Mouse (Mus musculus) stomach, postnatal 0 days (tissue): ENCODE data around the gene Slc25a11. TPM values are rescaled to one million over a fixed set of nuclear protein-coding genes. Genes with fewer than 3 reads are reported as not detected.

Experiments
- ATAC-seq: fragments of 200-750 bp; cut with Nextera tagmentation; 2 replicates; pipeline ENCODE4 v1.8.0; 2017; ENCODE audit not compliant: low FRiP score, low TSS enrichment
- DNase-seq: peaks from one replicate; pipeline ENCODE4 v3.0.0-alpha.2; 2016; ENCODE audit warnings: low spot score
- H3K27ac ChIP-seq: fragments of 300-500 bp; sonication (generic); replicated peaks from 2 replicates; pipeline ENCODE4 v1.5.1; 2014; ENCODE audit warnings: mild to moderate bottlenecking, control low read depth
- H3K27me3 ChIP-seq: fragments of 300-500 bp; sonication (generic); 2 replicates; pipeline ENCODE4 v1.6.1; 2014; ENCODE audit warnings: low read length; ENCODE audit not compliant: control insufficient read depth, insufficient read depth
- H3K36me3 ChIP-seq: fragments of 300-500 bp; sonication (generic); 2 replicates; pipeline ENCODE4 v1.6.1; 2014; ENCODE audit warnings: low read length, mixed read lengths; ENCODE audit not compliant: control insufficient read depth, insufficient read depth
- H3K4me1 ChIP-seq: fragments of 300-500 bp; sonication (generic); replicated peaks from 2 replicates; pipeline ENCODE4 v1.6.1; 2014; ENCODE audit warnings: antibody characterized with exemption; ENCODE audit not compliant: control insufficient read depth, insufficient read depth
- H3K4me2 ChIP-seq: fragments of 300-500 bp; sonication (generic); replicated peaks from 2 replicates; pipeline ENCODE4 v1.6.1; 2014; ENCODE audit warnings: low read depth, mild to moderate bottlenecking, control low read depth, moderate library complexity
- H3K4me3 ChIP-seq: fragments of 300-500 bp; sonication (generic); 2 replicates; pipeline ENCODE4 v1.5.1; 2014; ENCODE audit warnings: low read depth, low read length, control low read depth
- H3K9ac ChIP-seq: fragments of 300-500 bp; sonication (generic); 2 replicates; pipeline ENCODE4 v1.6.1; 2014; ENCODE audit warnings: mild to moderate bottlenecking, low read length, control low read depth, mixed read lengths
- H3K9me3 ChIP-seq: fragments of 300-500 bp; sonication (generic); 2 replicates; pipeline ENCODE4 v1.6.1; 2016; ENCODE audit warnings: low read length; ENCODE audit not compliant: control insufficient read depth
- CTCF ChIP-seq: IDR thresholded peaks from 2 replicates; pipeline ENCODE4 v1.5.1; 2016; ENCODE audit warnings: antibody characterized with exemption, low read depth, mild to moderate bottlenecking, moderate library complexity
- EP300 ChIP-seq: optimal IDR thresholded peaks from 2 replicates; pipeline ENCODE3; 2016; ENCODE audit warnings: antibody characterized with exemption
- WGBS: fragments of 180-500 bp; shearing (Covaris S2); extraction: QIAGEN DNeasy Blood & Tissue Kit; methylation state at CpG from one replicate; pipeline ENCODE4 v1.1.7; 2014; 5-methylcytosine and 5-hydroxymethylcytosine counted together
- polyA plus RNA-seq: library from polyadenylated mRNA; unstranded; fragments of >200 nt; fragmentation: Nextera tagmentation; extraction: Ambion mirVana; gene quantifications from 2 replicates; pipeline ENCODE4 v1.2.1, GENCODE M21; 2015

Slc25a11 gene
- polyA plus RNA-seq, 1 experiment from 2014 or later = 120 TPM

DNA sequence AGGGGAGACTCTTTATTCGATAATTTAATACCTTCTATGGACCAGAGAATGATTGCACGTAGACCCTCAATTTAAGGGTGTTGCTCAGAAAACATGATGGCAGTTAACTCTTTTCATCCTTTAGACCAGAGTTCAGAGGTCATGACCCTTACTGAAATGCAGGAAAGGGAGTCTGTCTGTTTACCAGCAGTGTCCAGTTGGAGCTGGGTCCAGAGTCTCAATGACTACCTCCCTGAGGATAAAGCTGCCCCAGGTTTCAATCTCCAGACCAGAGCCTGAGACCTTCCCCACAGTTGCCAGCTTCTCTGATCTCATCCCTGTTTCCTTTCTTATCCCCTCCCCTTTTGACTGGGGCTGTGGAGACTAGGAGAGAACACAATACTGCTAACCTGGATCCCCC, 31.3 kb upstream of the Slc25a11 start:
- H3K27ac ChIP-seq = no peak overlapping the region
- TF ChIP-seq CTCF (no peak), EP300 (no peak)
- peaks cover 20% of the 10 kb centered on the region for H3K36me3 ChIP-seq
- H3K9me3 ChIP-seq = no peaks in the 10 kb centered on the region
- no peaks in the 10 kb centered on the region for H3K27me3 ChIP-seq
- no peak overlapping the region for H3K4me3 ChIP-seq
- H3K9ac ChIP-seq = no peak overlapping the region
- WGBS = 83% methylated on average over 2 of the region's 2 CpGs
- ATAC-seq (no peak), DNase-seq (no peak)
- no peaks in the 10 kb centered on the region for H3K4me1 ChIP-seq
- no peak overlapping the region for H3K4me2 ChIP-seq

DNA sequence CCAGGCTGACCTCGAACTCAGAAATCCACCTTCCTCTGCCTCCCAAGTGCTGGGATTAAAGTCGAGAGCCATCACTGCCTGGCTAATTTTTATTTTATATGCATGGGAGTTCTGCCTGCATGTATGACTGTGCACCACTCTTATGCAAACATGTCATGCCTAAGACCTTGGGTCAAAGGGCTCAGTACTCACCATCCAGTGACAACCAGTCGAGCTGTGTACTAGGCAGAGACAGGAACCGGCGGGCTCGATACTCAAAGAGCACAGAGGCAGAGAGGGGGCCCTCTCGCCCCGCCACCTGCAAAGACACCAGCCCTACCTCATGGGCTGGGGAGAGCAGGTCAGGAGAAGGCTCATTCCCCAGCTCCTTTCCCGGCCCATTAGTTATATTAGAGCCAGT, 30.8 kb upstream of the Slc25a11 start:
- H3K27me3 ChIP-seq = no peaks in the 10 kb centered on the region
- 69% methylated on average over 9 of the region's 9 CpGs for WGBS
- no peak overlapping the region for H3K9ac ChIP-seq
- H3K9me3 ChIP-seq = no peaks in the 10 kb centered on the region
- TF ChIP-seq CTCF (no peak), EP300 (no peak)
- no peaks in the 10 kb centered on the region for H3K4me1 ChIP-seq
- no peak overlapping the region for H3K27ac ChIP-seq
- H3K4me3 ChIP-seq = no peak overlapping the region
- peaks cover 17% of the 10 kb centered on the region for H3K36me3 ChIP-seq
- no peak overlapping the region for H3K4me2 ChIP-seq
- DNase-seq (no peak), ATAC-seq (no peak)

DNA sequence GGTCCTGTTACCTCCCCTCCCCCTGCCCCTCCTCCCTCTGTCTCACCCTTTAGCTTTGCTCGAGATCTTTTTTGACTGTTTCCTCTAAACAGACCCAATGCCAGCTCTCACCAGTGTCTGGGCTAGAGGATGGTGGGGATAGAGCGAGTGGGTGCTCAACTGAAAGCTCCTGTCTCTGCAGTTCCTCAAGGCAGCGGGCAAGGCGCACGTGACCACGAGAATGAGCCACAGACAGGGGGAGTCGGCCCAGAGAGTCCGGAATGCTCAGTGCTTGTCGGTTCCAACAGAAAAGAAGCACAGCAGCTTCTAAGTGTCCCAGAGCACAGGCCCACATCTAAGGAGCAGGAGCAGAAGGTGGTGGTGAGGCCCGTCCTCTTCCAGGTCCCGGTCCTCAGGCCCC, 27.2 kb upstream of the Slc25a11 start:
- 64% methylated on average over 11 of the region's 11 CpGs for WGBS
- H3K27me3 ChIP-seq = no peaks in the 10 kb centered on the region
- H3K36me3 ChIP-seq = peaks cover 9% of the 10 kb centered on the region
- no peak for TF ChIP-seq EP300
- no peak for TF ChIP-seq CTCF
- H3K4me3 ChIP-seq = no peak overlapping the region
- no peaks in the 10 kb centered on the region for H3K4me1 ChIP-seq
- no peak for DNase-seq
- H3K27ac ChIP-seq = no peak overlapping the region
- ATAC-seq = 0 out of 2 replicates have a peak, but pooled peaks have one; percentile 11
- no peak overlapping the region for H3K4me2 ChIP-seq
- no peaks in the 10 kb centered on the region for H3K9me3 ChIP-seq
- no peak overlapping the region for H3K9ac ChIP-seq

DNA sequence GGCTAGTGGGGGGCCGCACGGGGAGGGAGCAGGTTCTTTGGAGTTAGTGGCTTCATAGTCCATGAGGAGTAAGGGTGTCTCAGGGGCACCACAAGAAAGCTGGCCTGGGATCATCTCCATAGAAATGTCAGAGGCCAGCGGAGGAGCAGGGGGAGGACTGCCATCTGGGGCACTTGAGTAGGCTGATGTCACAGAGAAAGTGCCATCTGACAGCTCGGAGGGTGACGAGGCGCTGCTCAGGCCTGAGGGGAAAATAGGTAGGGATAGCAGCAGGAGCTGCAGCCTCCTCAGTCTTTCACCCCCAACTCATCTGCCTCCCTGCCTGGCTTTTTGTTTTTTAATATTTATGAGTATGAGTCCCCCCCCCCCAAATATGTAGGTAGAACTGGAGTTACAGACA, 26.7 kb upstream of the Slc25a11 start:
- TF ChIP-seq CTCF (no peak), EP300 (no peak)
- no peak for DNase-seq
- H3K36me3 ChIP-seq = peaks cover 6% of the 10 kb centered on the region
- H3K9ac ChIP-seq = no peak overlapping the region
- no peak overlapping the region for H3K27ac ChIP-seq
- H3K9me3 ChIP-seq = no peaks in the 10 kb centered on the region
- no peaks in the 10 kb centered on the region for H3K4me1 ChIP-seq
- no peaks in the 10 kb centered on the region for H3K27me3 ChIP-seq
- no peak overlapping the region for H3K4me3 ChIP-seq
- ATAC-seq = no peak
- WGBS = 85% methylated on average over 6 of the region's 6 CpGs
- H3K4me2 ChIP-seq = no peak overlapping the region

DNA sequence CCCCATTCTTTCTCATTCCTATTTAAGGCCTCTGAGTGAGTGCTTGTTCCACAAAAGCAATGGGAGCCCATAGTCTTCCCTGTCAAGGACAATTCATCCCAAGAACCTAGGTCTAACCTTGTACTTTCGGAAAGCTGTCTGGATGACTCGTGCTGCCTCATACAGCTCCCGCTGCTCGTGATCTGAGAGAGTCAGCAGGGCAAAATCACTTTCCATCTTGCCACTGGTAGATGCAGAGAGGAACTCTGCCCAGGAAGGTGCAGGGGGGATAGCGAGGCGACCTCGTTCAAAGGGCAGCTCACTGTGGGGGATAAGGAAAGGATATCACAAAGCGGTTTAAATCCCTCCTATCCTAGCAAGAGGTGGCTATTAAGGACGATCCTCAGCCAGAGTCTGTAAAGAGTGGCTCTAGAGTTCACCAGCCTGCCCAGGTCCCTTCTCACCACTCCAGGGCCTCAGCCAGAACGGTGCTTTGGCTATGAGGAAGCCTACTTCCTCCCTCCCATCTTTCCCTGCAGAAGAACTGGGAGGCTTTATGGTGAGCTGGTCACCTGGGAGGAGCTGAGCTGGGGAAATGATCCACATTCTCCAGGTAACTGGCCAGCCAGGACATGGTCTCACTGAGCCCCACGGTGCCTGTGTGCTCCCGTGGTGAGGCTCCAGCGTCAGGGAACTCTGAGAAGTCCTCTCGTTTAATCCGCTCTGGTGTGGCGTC, 24.2 kb upstream of the Slc25a11 start:
- H3K27ac ChIP-seq = no peak overlapping the region
- ATAC-seq = no peak
- H3K4me3 ChIP-seq = no peak overlapping the region
- no peak for TF ChIP-seq CTCF
- TF ChIP-seq EP300 = no peak
- H3K27me3 ChIP-seq = no peaks in the 10 kb centered on the region
- 82% methylated on average over 16 of the region's 16 CpGs for WGBS
- H3K9me3 ChIP-seq = no peaks in the 10 kb centered on the region
- no peak overlapping the region for H3K4me2 ChIP-seq
- H3K36me3 ChIP-seq = peaks cover 3% of the 10 kb centered on the region; the same call in 1 of the 2 replicates
- no peak overlapping the region for H3K9ac ChIP-seq
- H3K4me1 ChIP-seq = 0 out of 2 replicates have a peak, but pooled peaks cover 4% of the 10 kb centered on the region
- no peak for DNase-seq

- ATAC-seq (no peak), DNase-seq (no peak)
- TF ChIP-seq CTCF (no peak), EP300 (no peak)
- H3K4me3 ChIP-seq = peak overlapping the region; percentile 65
- H3K27ac ChIP-seq = peak overlapping the region; percentile 96
- H3K9ac ChIP-seq = peak overlapping the region; percentile 67
- whole genome bisulfite sequencing = 41% methylated on average over 14 of the region's 14 CpGs
- no peaks in the 10 kb centered on the region for H3K27me3 ChIP-seq
- H3K36me3 ChIP-seq = peaks cover 3% of the 10 kb centered on the region; the same call in 1 of the 2 replicates
- peak overlapping the region; percentile 78 for H3K4me2 ChIP-seq
- H3K4me1 ChIP-seq = 0 out of 2 replicates have a peak, but pooled peaks cover 4% of the 10 kb centered on the region
- H3K9me3 ChIP-seq = no peaks in the 10 kb centered on the region
Measured at GRCm38 (mm10) chr11:70670483-70670882, 23.2 kb upstream of the Slc25a11 start.
